Mouse (Mus musculus) central nervous system, embryonic 14 days (tissue): ENCODE results near the gene Cldn34b4. TPM values are rescaled to one million over a fixed set of nuclear protein-coding genes. Genes with fewer than 3 reads are reported as not detected.

Source experiments
- polyA plus RNA-seq: library from polyadenylated mRNA; depleted of rRNA; stranded (reverse); fragments of >200 nt; gene quantifications from 2 replicates; pipeline ENCODE4 v1.2.3, GENCODE M21; 2012; rRNA removed

Cldn34b4 gene
- polyA plus RNA-seq = not detected in 2 replicates

DNA sequence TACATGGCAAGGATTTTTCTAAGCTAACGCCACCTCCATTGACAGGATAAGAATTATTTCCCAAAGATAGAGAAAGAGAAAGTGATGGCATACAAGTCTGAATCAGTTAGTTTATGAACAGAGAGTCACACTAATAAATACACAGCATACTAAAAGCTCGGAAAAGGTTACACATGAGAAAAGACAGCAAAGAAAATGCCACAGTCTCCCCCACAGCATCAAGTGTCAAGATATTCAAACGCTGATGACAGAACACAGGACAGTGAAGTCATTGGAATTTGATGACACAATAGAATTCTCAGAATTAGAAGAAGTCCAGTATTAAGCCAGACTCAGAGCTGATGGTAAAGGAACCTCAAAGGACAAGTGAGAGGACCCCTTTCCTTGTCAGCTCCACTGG lies at the start of gene Cldn34b4:
Gene Cldn34b4, plus strand, starts transcription at position 301 of the 400 bp plus-strand sequence.

Other genes starting within 250 kb of the Cldn34b4 start
- not detected in 2 replicates for gene Cldn34b3, start 129.0 kb upstream of the Cldn34b4 start, polyA plus RNA-seq
- gene Cldn34d, start 209.6 kb downstream of the Cldn34b4 start, polyA plus RNA-seq = not detected in 2 replicates